Mouse (Mus musculus): Measurements from ENCODE around the gene Lce3a.

The Lce3a gene

DNA sequence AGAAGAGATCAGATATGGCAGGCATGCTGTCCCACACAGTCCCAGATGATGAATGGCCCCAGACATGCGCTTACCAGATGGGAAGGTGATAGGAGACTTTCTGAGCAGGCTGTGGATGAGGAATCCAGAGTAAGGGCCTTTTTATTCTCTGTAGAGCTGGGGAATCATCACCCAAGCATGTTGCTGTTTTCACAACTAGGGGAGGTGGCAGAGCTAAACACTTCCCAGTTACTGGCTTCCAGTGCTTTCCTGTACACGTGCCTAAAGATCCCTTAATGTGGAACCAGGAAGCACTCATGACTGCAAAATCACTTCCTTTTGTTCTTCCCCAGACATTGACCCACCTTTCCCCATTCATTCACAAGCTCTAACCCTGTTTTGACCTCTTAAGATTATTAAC is at the start of gene Lce3a:
Gene Lce3a, minus strand, starts transcription at position 101 of the 400 bp plus-strand sequence.
- DNase-seq = no peak

DNA sequence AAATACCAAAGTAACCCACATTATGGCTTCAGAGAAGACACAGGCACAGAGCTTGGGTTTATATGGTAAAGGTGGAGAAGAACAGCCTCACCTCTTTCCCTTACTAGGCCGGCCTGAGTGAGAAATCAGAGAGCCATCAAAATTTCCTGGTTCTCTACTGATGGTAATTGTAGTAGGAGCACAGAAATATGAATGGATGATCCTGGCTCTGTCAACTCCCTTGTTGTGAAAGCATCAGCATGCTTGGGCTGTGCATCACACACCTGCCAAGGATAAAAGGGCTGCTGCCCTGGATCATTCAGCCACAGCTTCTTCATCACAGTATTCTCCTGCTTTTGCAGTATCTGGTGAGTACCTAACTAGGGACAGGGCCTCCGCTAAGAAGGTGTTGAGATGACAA is 40.7 kb upstream of the Lce3a start, which contains the start of gene Lce3e:
Gene Lce3e, plus strand, starts transcription at position 301 of the 400 bp plus-strand sequence.
- no peak for DNase-seq

DNA sequence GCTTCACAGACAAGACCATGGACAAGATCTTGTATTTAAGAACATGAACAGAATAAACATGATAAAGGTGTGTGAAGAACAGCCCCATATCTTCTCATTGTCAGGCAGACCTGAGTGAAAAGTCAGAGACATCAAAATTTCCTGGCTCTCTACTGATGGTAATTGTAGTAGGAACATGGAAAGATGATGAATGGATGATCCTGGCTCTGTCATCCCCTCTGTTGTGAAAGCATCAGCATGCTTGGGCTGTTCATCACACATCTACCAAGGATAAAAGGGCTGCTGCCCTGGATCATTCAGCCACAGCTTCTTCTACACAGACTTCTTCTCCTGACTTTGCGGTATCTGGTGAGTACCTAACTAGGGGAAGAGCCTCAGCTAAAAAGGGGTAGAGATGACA is 31.1 kb upstream of the Lce3a start, which contains the start of gene Lce3d:
Gene Lce3d, plus strand, starts transcription at position 301 of the 400 bp plus-strand sequence.
- no peak for DNase-seq

DNA sequence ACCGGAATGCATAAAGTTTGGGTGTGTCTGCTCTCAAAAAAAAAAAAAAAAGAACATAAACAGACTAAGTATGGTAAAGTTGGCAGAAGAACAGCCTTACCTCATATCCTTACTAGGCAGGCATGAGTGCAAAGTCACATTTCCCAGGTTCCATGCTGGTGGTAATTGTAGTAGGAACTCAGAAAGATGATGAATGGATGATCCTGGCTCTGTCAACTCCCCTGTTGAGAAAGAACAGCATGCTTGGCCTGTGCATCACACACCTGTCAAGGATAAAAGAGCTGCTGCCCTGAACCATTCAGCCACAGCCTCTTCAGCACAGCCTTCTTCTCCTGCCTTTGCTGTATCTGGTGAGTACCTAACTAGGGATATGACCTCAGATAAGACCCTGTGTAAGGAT is 18.2 kb upstream of the Lce3a start, which contains the start of gene Lce3c:
Gene Lce3c, plus strand, starts transcription at position 301 of the 400 bp plus-strand sequence.
- no peak for DNase-seq

DNA sequence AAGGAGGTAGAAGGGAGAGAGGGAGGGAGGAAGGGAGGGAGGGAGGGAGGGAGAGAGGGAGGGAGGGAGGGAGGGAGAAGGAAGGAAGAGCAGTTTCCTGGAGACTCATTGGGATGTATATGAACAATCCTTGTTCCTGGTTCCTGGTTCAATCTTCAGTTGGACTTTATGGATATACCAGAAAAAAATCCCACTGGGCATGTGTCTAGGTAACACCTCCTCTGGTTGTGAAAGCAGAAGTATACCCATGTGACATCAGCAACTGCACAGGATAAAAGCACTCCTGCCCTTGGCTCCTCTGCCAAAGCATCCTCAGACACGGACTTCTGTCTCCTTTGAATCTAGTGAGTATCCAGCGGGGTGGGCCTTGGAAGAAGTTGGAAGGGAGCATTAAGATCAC is 6.6 kb upstream of the Lce3a start, which contains the start of gene Lce3b:
Gene Lce3b, plus strand, starts transcription at position 301 of the 400 bp plus-strand sequence.
- DNase-seq = no peak

DNA sequence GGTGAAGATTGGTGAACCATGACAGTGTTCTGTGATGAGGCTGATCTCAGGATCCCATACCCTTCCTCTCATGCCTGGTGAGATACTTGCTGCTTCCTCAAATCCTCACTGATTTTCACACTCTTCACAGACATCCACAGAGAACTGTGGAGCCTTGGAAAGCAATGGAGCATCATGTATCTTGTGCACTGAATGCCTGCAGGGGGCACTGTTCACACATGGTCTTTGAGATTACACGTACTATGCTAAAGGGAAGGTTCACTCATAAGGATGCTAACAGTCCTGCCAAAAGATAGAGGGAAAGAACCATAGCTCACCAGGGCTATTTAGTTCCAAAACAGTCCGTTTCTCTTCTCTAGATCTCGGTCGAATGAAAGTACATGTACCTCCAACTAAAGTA is 5.7 kb downstream of the Lce3a start:
- DNase-seq = no peak

DNA sequence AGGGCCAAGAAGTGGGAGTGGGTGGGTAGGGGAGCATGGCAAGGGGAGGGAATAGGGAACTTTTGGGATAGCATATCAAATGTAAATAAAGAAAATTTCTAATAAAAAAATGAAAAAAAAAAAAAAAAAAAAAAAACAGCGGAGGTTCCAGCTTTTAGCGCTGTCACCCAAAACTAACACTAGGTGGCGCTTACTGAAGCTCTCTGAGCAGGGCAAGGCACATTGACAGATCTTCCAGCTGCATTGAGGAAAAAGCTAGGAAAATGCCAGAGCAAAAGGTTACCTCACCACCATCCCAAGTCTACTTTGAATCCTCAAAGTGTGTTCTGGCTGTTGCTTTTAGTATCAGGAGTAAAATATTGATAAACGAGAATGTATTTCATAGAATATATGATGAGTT is 18.5 kb downstream of the Lce3a start:
- no peak for DNase-seq

DNA sequence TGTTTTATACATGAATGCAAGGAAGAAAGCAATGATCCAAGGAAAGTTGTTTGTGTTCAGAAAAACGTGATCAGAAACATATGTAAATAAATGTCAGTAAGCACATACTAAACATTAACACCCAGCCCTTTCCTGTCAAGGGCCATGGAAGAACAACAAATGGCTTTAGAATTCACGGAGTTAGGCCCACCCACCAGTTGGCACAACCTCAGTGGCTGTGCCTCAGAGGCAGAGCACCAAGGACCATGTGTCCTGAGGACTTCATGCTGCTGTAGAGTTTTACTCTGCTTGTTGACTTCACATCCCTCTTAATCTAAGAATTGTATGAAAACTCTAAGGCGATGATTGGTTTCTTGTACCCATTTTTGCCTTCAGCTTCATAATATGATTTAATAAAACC is 20.8 kb downstream of the Lce3a start:
- no peak for DNase-seq

DNA sequence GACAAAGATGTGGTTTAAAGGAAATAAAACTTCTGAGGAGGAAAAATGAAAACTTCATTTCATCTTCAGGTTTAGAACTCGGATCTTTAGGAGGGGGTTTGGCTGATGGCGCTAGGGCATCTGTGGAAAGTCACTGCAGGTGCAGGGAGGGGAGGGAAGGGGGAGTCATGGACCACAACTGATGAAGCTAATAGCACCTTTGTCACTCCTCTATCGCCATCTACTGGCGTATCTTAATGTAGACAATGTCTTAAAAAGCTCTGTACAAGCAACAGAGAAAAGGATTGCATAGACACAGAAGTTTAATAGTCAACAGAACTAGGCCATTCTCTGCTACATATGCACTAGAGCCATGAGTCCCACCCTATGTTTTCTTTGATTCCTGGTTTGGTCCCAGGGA is 22.4 kb downstream of the Lce3a start:
- DNase-seq = no peak

DNA sequence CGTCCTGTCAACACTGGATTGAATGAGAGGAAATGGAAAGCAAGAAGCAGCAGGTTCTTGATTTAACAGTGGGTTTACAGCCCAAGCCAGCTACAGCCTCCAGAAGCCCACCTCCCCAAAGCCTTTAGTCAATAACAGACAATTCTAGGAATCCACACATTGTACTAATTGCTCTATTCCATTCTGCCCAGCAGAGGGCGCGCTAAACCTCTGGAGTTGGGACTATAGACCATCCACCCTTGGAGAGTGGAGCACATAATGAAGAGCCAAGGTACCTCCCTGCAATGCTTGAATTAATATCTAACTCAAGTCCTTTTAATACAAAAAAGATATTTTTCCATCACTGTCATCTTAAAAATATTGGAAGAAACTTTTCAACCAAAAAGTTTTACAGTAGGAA is 23.0 kb downstream of the Lce3a start:
- DNase-seq = no peak

DNA sequence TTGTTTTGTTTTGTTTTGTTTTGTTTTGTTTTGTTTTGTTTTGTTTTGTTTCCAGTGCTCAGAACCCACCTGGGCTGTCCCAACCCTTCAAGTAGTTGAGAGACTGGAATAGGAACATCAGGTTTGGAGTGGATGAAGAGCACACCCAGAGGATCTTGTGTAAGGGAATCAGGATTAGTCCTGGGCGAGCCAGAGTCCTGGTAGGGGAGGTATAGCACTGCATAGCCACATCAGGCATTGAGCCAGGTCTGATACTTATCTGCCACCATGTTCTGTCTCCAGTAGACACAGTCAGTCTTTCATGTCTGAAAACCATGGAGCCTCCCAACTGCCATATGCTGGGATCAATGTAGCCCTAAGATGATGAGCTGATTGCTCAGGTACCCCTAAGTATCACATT is 31.5 kb downstream of the Lce3a start:
- no peak for DNase-seq

DNA sequence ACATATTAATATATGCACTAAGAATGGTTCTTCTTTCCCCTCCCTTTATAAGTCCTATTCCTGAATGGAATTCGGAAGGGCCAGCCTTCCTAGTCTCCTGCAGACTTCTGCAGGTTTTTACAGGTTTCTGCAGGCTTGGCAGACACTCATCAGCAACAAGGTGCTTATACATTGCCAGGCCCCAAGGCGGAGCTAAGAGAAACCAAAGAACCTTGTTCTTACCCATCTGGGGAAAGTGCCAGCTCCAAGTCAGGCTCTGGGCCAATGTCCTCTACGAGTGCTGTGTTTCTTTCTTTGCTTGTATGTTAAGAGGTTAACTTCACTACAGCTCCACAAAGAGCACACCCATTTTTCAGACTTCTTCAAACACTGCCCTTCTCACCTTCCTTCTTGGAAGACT is 32.0 kb downstream of the Lce3a start:
- no peak for DNase-seq

Measured in right cerebral cortex, postnatal 25 days (tissue).